Mouse (Mus musculus) erythroblast, adult 5-6 weeks (primary cell): ENCODE results near the gene Hoxb4. TPM values are rescaled to one million over a fixed set of nuclear protein-coding genes. Genes with fewer than 3 reads are reported as not detected.

Experiments used
- ATAC-seq: replicated peaks from 2 replicates; pipeline ENCODE4 v1.8.0; 2016; ENCODE audit warnings: moderate number of reproducible peaks, mild to moderate bottlenecking, moderate TSS enrichment, inconsistent platforms; ENCODE audit not compliant: poor library complexity, low FRiP score, severe bottlenecking
- total RNA-seq, 2 experiments: library from RNA; stranded (forward) in 1 of 2; stranded (reverse) in 1 of 2; fragments of 150-400 nt in 1 of 2; fragments of 200-764, 138-1000 nt in 1 of 2; gene quantifications; 2 replicates each; pipeline versions ENCODE4 v1.2.3 to v1.2.4; 2015 to 2017; ENCODE audit warnings: low replicate concordance in 2 of 2

Gene Hoxb4
- total RNA-seq, 2 experiments from 2014 or later: 0.77 TPM; not detected in 1

GRCm38 (mm10) chr11:96345893-96346806, 28.1 kb downstream of the Hoxb4 start:
- ATAC-seq: no peak

DNA sequence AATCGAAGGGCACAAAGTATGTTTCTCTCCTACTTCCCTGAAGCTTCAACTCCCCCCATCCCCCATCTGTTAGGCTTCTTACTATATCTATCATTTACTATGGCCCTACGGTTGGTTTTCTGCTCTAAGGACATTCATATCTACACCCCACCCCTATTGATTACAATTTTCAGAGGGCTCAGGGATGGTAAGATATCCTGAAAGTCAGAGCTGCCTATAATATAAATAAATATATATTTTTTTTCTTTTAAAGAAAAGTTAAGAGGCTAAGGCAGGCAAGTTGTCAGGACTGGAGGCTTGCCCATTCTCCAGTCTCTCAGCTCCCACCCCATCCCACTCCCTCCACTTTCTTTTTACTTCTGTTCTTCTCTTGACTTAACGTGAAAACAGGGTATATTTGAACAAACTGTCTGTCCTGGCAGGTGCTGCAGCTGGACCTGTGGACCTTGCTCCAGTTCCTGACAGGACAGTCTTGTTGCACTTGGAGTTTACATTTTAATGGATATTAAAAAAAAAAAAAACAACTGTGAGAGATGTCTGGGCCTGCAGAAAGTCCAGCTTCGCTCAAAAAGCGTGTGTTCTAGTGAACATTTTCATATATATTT, 29.0 kb downstream of the Hoxb4 start:
- ATAC-seq: no peak

DNA sequence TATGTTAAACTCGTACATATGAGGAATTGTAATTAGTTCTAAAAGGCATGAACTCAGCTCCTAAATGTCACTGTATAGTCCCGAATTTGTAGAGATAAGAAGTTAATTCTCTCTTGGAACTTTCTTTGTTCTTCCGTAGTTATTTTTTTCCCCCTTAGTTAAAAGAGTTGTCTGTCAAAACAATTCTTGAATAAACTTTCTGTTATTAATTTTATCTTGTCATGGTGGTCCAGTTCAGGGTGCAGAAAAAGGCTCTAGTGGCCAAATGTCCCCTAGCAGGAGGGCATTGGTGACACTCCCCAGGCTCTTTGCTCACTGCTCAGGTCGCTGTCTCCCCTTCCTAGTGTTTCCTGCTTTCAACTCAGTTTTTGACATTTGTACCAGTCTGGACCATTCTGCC, 29.6 kb downstream of the Hoxb4 start:
- ATAC-seq: no peak

- ATAC-seq: no peak
Observed at GRCm38 (mm10) chr11:96348141-96348928, 30.3 kb downstream of the Hoxb4 start.

DNA sequence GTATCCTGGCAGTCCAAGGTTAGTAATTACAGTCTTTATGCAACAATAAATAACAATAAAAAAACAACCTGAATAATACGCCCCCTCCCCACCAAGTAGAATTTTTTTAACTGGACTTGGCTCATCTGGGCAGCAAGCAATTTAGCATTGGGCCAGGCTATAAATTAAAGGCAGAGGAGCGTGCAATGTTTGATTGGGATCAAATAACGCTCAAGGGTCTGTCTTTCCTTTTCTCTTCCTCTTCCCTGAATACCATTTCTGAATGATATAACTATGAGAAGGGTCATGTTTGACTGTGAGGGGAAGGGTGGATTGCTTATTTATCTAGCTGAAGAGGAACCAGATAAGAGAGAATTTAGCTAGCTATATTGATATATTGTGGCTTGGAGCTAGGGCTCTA, 30.9 kb downstream of the Hoxb4 start:
- no peak for ATAC-seq

DNA sequence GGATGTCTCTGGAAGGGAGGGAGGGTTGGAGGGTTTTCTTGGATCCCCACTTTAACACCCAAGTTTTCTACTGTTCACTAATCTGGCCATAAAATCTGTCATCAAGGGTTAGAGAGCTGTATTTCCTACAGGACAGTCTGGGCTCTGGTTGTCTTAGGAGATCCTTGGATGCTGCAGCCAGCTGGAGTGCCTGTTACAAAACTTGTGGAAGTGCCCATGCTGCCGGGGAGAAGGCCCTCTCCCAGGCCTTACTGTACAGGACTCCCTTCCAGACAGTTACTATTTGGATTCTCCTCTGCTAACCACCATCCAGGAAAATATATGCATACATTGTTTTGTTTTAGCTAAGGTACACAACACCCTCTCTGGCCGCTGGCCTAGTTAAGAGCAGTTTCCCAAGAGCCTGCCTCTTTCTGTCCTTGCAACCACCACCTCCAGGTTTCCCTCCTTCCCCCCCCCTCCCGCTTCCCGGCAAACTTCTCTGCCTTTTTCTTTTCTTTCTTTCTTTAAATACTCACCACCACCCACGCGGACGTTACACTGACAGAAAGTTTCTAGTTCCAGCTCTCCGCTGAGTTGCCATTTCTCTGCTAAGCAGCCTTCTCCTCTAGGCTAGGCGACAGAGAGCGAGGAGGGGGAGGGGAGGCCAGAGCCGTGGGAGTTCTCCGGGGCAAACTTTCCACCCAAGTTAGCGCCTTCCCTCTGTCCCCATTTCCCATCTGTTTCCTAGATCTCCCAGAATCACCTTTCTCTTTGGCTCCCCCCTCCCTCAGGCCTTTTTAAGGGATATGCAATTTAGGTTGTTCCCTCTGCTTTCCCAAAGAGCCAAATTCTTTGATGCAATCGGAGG, 31.6 kb downstream of the Hoxb4 start:
- no peak for ATAC-seq

DNA sequence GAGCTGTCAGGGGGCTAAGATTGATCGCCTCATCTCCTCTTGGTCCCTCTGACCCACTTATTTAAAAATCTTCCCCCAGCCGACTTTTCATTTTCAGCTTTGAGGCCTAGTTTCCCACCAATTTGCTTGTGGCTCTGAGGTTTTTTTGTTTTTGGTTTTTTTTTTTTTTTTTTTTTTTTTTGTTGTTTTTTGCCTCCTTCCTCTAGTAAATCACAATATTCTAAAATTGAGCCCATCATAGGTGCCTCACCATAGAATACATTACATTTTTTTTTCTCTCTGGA, 32.2 kb downstream of the Hoxb4 start, which contains the start of gene Hoxb2:
Hoxb2 (plus strand) TSS at position 185 of the 284 bp plus-strand sequence.
- no peak for ATAC-seq

- ATAC-seq: no peak
Observed at GRCm38 (mm10) chr11:96350791-96351190, 32.7 kb downstream of the Hoxb4 start.

- ATAC-seq: no peak
Observed at GRCm38 (mm10) chr11:96351312-96351711, 33.2 kb downstream of the Hoxb4 start.

- ATAC-seq: no peak
Observed at GRCm38 (mm10) chr11:96351831-96352230, 33.8 kb downstream of the Hoxb4 start.

- no peak for ATAC-seq
Observed at GRCm38 (mm10) chr11:96352691-96353521, 34.8 kb downstream of the Hoxb4 start.

GRCm38 (mm10) chr11:96353522-96353841, 35.4 kb downstream of the Hoxb4 start:
- no peak for ATAC-seq

DNA sequence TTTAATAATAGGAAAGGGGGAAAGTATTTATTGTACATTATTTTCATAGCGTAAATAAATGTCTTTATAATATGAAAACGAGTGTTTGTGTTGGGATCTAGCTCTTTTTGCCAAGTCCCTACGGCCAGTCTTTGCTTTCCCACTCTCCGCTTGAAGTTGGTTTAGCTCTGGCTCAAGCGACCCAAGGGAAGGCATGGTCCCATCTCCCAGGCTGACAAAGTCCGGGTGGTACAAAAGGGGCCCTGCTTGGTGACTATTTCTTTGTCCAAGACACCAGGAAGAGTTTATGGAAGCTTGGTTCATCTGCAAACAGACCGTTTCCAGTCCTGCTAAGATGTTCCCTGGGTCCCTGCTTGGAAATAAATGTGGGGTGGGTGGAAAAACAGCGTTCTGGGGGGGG, 35.9 kb downstream of the Hoxb4 start:
- no peak for ATAC-seq

GRCm38 (mm10) chr11:96354376-96354775, 36.3 kb downstream of the Hoxb4 start:
- no peak for ATAC-seq

GRCm38 (mm10) chr11:96354801-96355311, 36.8 kb downstream of the Hoxb4 start:
- no peak for ATAC-seq

DNA sequence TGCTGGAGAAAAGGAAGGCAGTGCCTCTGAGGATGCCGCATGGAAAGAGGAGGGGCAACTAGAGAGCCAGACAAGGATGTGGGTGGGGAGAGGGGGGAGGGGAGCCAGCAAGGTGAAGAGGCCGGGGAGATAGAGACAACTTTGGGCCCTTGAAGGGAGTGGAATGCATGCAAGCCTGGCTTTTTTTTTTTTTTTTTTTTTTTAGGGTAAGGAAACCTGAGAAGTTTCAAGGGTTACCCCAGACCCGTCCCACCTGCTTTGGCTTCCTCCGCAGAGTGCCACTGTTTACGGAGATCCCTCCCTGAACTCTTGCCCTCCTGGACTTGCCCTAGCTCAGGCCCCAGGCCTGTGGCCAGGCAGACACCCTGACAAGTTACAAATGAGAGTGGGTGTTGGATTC, 45.7 kb downstream of the Hoxb4 start:
- no peak for ATAC-seq

- no peak for ATAC-seq
Observed at GRCm38 (mm10) chr11:96365441-96366091, 47.5 kb downstream of the Hoxb4 start, which contains the start of gene Hoxb1. Gene Hoxb1, plus strand, starts transcription at chr11:96365752.
